Mouse (Mus musculus): ENCODE results near the gene Nrp2.

The Nrp2 gene

DNA sequence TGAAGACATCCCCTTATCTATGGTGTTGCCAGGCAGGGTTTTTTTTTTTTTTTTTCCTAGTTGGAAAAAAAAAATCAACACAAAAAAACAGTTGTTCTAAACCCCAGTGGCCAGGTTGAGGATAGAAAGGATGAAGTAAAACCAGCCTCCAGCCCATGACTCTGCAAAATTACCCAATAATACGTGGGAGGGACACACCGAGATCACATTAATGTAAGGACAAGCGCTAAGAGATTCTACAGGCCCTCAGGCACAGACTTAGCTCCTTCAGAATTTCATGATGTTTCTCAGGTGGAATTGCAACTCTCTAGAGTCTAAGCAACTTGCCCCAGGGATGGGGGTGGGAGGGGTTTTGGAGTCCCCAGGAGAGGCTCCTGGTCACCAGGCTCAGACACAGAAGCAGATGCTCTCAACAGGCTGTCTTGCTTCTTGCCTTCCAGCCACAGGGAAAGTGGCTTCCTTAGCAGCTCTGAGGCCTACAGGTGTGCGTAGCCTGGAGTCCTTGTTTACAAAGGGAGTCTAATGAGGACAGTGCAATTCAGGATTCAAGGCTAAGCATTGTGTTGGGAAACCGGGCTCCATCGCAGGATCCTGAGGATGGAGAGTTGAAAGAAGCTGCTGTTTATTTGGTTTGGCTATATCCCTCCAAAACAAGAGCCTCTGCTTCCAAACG, 49.7 kb downstream of the Nrp2 start:
- no peak for DNase-seq

DNA sequence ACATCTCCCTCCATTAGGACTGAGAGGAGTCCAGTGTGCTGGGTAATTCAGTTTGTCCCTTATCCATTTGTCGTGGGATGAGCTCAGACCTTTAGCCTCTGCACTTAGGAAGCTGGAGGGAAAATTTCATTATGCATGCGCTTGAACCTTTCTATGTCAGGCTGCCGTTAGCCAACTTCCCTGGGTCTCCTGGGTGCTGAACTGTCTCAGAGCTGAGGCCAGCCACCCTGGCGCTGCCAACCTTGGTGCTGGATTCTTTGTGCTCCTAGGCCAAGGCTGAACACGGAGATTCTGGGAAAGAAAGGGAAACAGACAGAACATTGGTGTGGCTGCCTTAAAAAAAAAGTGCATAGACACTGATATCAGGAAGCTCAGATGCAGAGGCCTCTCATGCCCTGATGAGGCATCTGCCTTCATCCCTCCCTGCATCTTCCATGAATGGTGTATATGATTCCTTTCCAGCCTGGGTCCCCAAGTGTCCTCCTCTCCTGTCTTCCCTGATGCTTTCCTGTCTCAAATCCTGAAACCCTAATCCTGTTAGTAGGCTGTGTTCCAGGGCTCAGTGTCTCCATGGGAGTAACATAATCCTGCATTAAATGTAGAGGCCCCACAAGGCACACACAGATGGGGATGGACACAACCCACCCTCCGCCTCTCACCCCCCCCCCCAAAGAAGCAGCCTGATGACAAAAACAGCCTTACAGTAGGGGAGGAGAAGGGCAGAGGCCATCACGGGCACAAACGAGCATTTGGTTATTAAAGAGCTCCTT, 51.2 kb downstream of the Nrp2 start:
- no peak for DNase-seq

DNA sequence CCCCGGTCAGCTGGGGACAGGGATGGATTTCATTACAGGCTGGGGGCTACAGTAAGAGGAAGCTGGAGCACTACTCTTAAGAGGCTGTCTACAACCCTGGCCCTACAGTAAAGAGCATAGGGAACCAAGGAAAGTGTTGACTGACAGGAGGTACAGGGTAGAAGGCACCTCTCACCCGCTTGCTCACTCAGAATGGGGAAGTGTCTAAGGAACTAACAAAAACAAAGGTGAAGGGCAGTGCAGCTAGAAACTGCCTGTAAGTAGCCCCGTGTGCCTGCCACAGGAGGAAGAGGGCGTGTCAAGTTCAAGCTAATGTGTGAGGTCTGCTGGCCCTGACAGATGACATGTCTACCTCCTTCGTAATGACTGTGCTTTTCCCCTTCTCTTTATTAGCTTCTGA, 57.0 kb downstream of the Nrp2 start:
- no peak for DNase-seq

DNA sequence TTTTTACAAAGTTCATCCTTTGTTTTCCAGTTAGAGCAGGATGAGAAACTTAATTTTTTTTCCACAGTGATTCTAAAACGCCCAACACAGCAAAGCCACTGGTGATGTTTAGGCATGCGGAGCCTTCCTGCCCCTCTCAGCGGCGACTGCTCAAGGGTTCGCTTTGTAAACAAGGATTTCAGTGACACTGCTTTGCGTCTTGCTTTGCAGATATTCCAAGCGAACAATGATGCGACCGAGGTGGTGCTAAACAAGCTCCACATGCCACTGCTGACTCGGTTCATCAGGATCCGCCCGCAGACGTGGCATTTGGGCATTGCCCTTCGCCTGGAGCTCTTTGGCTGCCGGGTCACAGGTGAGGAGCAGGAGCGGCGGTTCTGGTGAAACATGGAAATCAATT, 57.5 kb downstream of the Nrp2 start:
- no peak for DNase-seq

DNA sequence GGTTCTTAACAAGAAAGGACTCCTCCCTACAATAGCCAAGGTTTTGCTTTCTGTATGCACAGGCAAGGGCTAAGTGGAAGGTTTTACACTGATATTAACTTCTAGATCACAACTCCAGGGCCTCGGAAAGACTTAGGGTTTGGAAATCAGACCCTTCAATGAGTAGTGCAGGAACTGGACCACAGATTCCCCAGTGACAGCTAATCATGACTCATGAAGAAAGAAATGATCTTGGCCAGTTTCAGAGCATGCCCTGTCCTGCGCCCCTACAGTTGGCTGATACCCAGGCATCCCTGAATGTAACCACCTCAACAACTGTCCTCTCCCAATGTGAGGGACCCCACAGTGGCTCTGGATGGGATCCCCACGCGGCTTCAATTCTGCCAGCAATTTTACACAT, 60.7 kb downstream of the Nrp2 start:
- no peak for DNase-seq

DNA sequence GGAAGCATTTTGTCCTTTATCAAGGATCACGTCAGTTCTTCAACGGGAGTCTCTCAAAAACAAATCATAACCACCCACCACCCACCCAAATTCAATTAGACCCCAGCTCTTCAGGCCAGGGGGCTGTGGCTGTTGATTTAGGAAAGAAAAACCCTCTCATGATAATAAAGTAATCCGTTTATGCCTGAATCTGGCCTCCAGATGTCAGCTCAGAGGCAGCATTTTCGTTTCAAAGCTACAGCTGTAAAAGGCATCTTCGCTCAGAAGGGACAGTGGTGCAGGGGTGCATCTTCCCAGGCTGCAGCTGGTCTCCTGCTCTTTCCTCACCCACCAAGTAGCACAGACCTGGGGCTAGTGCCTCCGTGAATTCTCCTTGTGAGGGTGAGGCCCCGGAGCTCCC, 62.1 kb downstream of the Nrp2 start:
- DNase-seq, result no peak

DNA sequence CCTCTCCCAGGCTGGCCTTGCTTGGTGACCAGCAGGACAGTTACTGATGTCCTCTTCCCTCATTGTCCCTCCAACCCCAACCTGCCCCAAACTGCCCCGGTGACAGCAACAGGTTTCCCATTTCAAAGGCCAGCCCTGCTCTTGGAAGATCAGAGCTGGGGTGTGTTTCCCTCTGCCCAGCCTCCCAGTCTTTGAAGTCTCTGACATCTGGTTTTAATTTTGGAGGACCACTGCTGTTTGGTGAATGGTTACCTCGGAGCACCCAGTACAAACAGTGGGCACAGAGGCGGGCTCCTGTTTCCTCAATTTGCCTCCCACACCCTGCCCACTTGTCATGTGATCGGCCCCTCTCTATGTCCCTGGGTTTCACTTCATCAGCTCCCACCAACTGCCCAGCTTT, 63.7 kb downstream of the Nrp2 start:
- no peak for DNase-seq

DNA sequence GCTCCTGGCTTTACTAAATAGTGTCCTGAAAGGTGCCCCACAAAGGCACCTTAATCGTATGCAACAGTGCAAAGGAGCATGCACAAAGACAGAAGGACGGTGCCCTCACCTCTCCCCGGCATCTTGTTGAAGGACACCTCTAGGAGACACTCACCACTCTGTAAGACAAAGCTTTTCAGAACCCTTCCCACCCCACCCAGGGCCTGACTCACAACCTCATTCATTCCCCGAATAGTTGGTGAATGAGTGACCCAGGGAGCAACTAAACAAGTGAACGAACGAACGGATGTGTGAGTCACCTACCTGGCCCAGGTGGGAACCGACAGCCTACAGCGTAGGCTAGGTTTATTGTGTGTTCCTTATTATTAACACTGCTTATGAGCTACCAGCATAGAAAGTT, 64.5 kb downstream of the Nrp2 start:
- DNase-seq, result no peak

DNA sequence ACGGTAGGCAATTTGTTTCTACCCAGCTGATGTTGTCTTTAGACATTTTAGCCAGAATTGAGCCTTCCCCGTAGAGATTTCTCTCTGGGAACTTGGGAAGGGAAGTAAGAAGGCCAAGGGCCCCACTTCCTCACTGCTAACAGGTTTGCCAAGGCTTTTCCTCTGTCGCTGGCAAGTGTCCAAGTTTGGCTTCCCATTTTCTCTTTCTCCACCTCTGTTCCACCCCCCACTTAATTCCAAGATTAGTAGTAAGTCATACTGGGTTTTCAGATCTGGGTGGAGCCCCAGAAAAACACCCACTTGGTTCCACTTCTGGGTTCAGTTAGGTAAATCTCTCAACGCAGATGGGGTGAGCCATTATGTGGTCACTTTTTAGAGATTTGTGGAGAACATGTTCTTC, 67.5 kb downstream of the Nrp2 start:
- no peak for DNase-seq

DNA sequence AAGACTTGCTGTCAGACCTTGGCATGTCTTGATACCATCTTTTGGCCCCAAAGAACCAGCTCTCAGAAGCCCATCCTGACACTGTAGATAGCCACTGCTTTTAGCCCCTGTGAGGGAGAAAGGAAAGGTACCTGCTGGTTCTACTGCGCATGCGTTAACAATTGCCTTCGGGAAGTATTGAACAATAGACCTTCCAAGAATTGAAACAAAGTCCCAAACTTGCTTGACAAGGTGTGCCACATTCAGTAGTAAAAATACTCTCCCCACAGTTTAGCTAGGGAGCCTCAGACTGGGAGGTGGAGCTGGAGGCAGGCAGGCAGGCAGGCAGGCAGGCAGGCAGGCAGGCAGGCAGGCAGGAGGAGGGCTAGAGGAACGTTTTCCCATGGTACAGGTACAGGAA, 69.3 kb downstream of the Nrp2 start:
- DNase-seq, result no peak

DNA sequence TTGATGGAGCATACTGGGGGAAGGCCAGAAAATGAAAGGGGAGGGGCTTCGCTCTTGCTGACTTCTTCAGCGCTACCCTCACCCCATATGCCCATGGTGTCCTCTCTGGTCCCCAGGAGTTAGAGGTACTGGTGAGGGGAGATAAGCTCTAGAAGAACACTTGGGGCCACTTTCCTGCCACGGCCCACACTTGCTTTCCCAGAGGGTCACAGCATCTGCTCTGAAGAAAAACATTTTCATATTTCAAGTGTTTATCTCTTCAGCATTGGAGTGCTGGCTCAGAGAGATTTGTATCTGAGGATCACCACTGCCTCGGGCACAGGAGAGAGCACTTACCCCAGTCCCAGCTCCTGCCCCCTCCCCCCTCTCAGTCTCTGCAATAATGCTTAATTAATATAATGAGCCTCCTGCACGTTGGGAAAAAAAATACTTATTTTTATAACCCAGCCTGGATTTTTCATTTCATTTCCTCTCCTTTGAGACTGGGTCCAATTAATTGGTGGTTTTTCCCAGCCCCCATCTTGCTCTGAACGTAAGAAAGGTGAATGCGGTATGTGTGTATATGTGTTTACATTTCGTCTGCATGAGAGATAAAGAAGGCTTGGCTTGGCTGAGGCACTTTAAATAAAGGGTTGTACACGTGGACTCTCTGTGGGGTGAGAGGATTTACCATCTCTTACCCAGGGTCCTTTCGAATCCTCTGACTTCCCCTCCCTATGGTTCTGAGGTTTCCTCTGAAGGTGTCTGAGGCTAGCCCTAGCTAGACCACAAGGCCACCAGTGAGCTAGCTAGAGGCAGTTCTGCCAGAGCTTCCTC, 70.2 kb downstream of the Nrp2 start:
- no peak for DNase-seq

DNA sequence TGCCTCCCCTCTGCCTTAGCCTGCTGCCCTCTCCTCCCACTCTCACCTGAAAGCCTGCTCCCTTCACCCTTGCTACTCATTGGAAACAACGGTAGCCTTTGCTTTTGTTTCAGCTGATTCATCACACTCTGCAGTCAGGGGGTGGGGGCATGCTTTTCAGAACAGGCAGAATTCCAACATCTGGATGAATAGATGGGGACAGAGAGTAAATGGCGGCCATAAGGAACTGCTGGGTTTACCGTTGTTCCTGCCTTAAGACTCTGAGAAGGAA, 70.8 kb downstream of the Nrp2 start:
- DNase-seq, result no peak

DNA sequence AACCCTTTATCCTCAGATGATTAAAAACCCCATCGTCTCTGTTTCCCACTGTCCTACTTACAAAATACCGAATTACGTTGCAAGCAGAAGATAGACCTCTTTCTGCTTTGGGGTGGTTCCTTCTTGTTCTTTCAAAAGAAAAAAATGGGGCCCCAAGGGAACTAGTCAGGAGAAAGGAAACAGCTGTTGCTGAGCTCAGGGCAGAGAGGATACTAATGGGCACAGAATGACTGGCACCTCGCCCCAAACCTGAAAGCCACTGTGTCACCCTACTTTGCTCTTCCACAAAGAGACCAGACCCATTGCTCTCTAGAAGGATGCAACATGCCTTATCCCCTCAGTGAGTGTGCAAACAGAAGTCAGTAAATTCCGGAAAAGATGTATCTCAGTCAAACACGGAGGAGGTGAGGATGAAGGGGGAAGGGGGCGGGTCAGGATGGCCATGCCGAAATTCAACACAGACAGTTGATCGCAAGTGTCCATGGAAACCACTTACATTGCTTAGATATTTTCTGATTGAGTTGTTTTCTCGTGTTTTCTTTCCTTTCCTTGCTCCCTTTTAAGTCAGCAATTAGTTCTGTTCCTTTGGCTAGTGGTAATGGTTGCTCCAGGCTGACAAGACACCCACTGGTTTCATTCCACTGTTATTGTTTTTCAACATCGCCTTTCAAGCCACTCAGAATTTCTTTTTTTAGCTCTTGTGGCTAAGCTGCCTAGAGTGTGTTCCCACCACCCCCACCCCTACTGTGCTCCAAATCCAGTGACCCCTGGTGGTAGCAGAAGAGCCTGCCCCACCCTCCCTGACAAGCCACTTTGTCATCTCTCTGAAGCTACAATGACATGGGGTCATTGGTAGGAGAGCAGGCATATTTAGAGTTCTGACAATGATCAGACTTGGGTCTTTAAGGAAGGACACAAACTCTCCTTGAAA, 71.5 kb downstream of the Nrp2 start:
- DNase-seq, result no peak

DNA sequence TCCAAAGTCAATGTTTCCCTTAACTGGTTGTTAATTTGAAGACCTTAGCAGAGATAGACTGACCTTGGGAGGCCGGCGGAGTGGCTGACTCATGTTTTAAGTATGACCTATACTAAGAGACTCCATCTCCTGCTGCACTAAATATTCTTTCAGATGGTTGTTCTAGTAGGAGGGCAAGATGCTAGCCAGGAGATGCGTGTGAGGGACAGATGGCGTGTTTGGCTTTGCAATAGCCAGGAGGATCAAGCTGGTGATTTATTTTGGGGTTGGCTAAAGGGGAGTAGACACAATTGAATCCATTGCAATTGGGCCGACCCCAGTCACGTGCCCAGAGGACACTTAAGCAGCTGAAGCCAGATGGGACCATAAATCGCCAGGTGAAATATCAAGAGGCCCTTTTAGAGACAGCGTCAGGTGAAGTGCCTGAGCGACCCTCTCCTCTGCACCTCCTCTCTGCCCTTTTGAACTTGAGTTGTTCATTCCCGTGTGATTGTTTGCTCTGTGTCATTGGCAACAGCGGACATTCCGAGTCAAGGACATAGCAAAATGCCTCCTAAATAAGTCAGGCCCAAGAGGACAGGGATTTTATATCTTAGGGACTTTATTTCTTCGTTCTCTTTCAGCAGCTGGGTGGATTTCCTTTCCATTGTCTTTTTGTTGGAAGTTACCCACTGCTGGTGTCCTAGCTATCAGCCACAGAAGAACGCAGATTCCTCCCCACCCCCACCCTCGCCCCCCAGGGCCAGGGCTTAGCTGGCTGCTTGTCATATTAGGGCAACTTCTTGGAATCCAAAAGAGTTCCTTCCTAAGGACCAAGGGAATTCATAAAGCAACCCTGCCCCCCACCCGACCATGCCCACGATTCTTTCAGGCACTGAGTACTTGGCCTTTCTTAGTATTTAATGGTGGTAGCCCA, 74.5 kb downstream of the Nrp2 start:
- DNase-seq, result no peak

DNA sequence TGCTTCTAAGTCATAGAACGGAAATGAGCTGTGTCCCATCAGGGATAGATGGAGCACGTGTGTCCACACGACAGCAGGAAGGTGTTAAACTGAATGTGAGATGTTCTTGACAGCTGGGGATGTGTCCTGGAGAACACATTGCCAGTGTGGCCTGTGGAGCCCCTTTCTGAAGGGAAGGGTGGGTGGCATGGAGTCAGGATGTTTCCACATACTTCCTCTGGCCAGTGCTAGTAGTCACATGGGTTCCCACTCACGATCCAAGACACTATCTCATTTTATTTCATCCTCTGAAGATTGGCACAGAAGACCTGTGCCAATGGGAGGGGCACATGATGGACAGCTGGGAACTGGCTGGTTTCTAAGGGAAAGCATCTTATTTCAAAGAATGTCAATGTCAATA, 75.8 kb downstream of the Nrp2 start:
- DNase-seq, result no peak

DNA sequence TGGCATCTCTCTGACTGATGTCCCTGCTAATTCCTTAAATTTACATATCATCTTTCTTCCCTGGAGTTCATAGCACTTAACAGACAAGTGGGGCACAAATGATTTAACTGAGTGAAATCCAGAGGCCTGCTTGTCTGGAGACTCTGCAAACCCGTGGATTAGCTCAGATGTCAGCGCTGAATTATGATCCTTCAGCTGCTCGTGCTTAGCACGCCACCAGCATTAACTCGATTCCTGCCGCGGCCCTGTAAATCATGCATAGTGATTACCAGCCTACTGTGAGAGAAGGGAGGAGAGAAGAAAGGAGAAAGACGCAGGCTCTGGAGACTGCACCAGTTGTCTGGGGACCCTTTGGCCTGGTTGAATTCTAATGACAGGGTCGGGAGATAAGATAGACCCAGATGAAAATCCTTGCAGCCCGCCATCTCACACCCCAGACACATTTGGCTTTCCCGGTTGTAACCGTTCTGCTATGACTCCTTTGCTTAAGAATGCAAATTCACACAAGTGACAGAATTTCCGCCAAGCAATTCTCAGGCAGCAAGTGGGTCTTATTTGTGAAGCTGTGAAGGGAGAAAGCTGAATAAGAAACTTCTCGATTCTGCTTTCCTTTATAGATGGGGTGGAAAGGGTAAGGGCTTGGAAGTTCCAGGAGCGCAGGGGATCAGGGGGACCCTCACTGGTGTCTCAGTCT, 77.1 kb downstream of the Nrp2 start:
- no peak for DNase-seq

DNA sequence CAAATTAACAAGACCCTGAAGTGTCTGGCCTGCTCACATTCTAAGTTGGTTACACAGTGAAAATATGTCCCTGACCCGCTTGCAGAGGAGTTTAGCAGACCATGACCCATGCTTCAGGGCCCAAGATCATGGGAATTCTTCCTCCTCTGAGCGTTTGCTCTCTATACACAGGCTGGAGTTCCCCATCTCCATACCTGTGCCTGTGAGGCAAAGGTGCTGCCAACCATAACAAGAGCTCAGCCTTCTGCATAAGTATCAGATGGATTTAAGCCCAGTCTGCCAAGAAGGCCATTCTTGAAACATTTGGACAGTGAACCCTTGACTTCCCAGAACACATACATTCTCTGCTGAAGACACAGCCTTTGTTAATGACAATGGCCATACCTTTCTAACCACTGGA, 79.1 kb downstream of the Nrp2 start:
- DNase-seq, result no peak

DNA sequence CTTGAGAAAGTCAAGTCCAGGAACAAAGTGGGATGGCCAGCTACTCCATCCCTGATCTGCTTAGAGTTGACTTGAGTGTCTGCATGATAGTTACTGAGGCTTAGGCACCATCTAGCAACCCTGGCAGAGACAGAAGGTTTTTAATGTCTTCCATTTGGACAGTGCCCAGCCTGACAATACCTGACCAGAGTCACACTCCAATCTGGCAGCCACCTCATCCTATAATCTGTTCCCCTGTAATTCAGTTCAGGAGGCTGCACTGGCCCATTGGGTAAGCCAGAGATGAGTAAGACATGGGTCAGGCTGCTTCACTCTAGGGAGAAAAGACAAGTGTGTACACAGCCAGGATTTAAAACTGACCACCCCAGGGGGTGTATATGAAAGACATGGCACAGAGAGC, 79.5 kb downstream of the Nrp2 start:
- no peak for DNase-seq

DNA sequence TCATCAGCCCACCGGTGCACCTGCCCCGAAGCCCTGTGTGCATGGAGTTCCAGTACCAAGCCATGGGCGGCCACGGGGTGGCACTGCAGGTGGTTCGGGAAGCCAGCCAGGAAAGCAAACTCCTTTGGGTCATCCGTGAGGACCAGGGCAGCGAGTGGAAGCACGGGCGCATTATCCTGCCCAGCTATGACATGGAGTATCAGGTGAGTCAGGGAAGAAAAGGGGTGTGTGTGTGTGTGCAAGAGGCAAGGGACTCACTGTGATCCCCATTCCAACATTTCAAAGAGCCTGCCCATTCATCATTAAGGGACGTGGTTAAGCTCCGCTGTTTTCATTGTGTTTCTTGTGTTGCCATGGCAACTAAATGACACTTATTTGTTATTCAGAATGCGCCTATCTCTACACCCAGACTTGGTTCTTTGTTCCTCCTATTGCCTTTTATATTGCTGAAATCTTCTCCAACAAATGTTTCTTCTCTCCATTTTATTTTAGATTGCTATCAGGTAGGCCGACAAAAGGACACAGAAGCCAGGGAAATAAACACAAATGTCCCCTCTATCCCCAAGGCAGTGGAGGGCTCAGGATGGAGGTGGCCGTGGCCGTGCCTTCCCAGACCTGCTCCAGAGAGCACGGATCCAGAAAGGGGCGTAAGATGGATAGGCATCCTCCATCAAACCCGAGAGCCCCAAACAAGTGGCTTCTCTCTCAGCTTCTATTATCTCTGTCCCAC, 80.4 kb downstream of the Nrp2 start:
- DNase-seq, result no peak

DNA sequence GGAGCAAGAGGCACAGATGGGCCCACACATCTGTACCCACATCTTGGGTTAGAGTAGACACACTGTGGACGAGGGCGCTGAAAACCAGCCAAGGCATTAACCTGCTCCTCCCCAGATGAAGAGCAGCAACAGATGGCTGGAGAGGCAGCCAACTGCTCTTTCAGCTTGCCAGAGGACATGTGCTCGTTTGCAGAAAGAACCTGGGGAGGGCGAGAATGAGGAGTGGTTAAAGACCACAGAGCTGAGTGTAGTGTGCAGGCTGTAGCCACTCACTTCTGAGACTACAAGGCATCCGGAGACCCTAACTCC, 81.0 kb downstream of the Nrp2 start:
- DNase-seq, result no peak

DNA sequence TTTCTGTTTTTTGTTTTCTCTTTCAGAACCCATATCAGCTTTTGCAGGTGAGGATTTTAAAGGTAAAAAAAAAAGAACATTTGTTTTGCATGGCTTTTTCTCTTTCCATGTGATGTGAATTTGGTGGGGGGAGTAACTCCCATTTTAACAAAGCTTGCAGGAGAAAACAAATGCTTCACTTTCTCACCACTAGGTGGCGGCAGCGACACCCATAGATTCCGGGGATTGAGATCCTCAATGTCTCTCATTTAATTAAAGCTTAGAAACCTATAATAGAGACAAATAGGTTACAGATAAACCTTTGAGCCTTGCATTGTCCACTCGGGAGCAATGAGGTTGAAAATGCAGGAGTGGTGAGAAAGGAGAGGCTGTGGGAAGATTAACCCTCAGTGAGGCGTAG, 83.2 kb downstream of the Nrp2 start:
- peak; percentile 72 for DNase-seq

All from right cerebral cortex, adult 18-20 months (tissue).